Mouse (Mus musculus) heart, postnatal 0 days (tissue): ENCODE data around the gene Olfr918. TPM values are rescaled to one million over a fixed set of nuclear protein-coding genes. Genes with fewer than 3 reads are reported as not detected.

Experiments used
- ATAC-seq: fragments of 200-750 bp; cut with Nextera tagmentation; 2 replicates; pipeline ENCODE4 v1.8.0; 2017; ENCODE audit warnings: low read depth, moderate number of reproducible peaks, moderate library complexity; ENCODE audit not compliant: insufficient read depth
- DNase-seq: peaks from one replicate; pipeline ENCODE4 v3.0.0-alpha.2; 2016; ENCODE audit warnings: low spot score
- H3K27ac ChIP-seq: fragments of 300-500 bp; sonication (generic); 2 replicates; pipeline ENCODE4 v1.5.1; 2014; ENCODE audit warnings: low read depth, mild to moderate bottlenecking
- H3K27me3 ChIP-seq: fragments of 300-500 bp; sonication (generic); 2 replicates; pipeline ENCODE4 v1.6.1; 2014; ENCODE audit warnings: low read length, mixed read lengths; ENCODE audit not compliant: control insufficient read depth, insufficient read depth
- H3K36me3 ChIP-seq: fragments of 300-500 bp; sonication (generic); replicated peaks from 2 replicates; pipeline ENCODE4 v1.6.1; 2014; ENCODE audit warnings: low read length, mixed read lengths; ENCODE audit not compliant: control insufficient read depth, insufficient read depth
- H3K4me1 ChIP-seq: fragments of 300-500 bp; sonication (generic); 2 replicates; pipeline ENCODE4 v1.6.1; 2014; ENCODE audit warnings: antibody characterized with exemption; ENCODE audit not compliant: control insufficient read depth, insufficient read depth
- H3K4me2 ChIP-seq: fragments of 300-500 bp; sonication (generic); 2 replicates; pipeline ENCODE4 v1.6.1; 2014; ENCODE audit warnings: low read depth, mild to moderate bottlenecking, low read length, moderate library complexity
- H3K4me3 ChIP-seq: fragments of 300-500 bp; sonication (generic); 2 replicates; pipeline ENCODE4 v1.5.1; 2014; ENCODE audit warnings: low read depth, low read length
- H3K9ac ChIP-seq: fragments of 300-500 bp; sonication (generic); replicated peaks from 2 replicates; pipeline ENCODE4 v1.6.1; 2014; ENCODE audit warnings: low read depth, low read length, mixed read lengths
- H3K9me3 ChIP-seq: fragments of 300-500 bp; sonication (generic); replicated peaks from 2 replicates; pipeline ENCODE4 v1.6.1; 2016; ENCODE audit warnings: low read length; ENCODE audit not compliant: control insufficient read depth
- CTCF ChIP-seq: IDR thresholded peaks from 2 replicates; pipeline ENCODE4 v1.5.1; 2016; ENCODE audit warnings: antibody characterized with exemption, control low read depth, low read depth
- EP300 ChIP-seq: IDR thresholded peaks from 2 replicates; pipeline ENCODE4 v1.6.1; 2016; ENCODE audit warnings: antibody characterized with exemption, low read depth
- WGBS: fragments of 180-500 bp; shearing (Covaris S2); extraction: QIAGEN DNeasy Blood & Tissue Kit; methylation state at CpG from one replicate; pipeline ENCODE4 v1.1.7; 2014; 5-methylcytosine and 5-hydroxymethylcytosine counted together
- polyA plus RNA-seq: library from polyadenylated mRNA; unstranded; fragments of >200 nt; fragmentation: Nextera tagmentation; extraction: Ambion mirVana; gene quantifications from 2 replicates; pipeline ENCODE4 v1.2.1, GENCODE M21; 2015
- total RNA-seq: library from RNA; depleted of rRNA; stranded (reverse); fragments of >200 nt; gene quantifications from 2 replicates; pipeline ENCODE4 v1.2.3, GENCODE M21; 2014; ENCODE audit warnings: low replicate concordance; rRNA removed

Gene Olfr918
- total RNA-seq (not detected in 2 replicates), polyA plus RNA-seq (not detected in 2 replicates)

DNA sequence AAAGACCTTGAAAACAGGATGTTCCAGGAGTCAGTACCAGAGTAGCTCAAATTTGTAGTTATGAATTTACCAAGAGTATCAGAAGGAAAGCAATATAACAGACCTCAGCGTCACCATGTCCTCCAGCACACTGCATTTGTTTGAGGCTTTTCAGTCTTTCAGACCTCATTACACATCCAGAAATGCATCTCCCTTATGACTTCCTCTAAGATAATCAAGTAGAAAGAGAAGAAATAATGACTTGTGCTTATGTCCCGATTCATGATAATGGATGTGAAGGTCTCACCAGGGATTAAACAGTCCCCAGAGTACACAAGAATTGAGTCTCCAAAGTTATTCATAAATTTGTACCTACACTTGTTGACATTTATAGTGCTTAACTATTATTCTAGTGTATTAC is at the start of gene Olfr918:
Olfr918 (minus strand) TSS at position 101 of the 400 bp plus-strand sequence.
- TF ChIP-seq EP300, result no peak
- no peak for TF ChIP-seq CTCF
- H3K4me3 ChIP-seq, result no peak within 1 kb of the TSS
- H3K36me3 ChIP-seq, result no peaks in the 10 kb centered on the region
- no peak within 1 kb of the TSS for H3K9ac ChIP-seq
- no peak within 1 kb of the TSS for H3K27ac ChIP-seq
- 63% methylated on average over 2 of the region's 2 CpGs for WGBS
- ATAC-seq (no peak), DNase-seq (no peak)
- no peaks in the 10 kb centered on the region for H3K9me3 ChIP-seq
- H3K27me3 ChIP-seq, result no peaks in the 10 kb centered on the region
- no peak within 1 kb of the TSS for H3K4me2 ChIP-seq
- H3K4me1 ChIP-seq, result no peaks in the 10 kb centered on the region

DNA sequence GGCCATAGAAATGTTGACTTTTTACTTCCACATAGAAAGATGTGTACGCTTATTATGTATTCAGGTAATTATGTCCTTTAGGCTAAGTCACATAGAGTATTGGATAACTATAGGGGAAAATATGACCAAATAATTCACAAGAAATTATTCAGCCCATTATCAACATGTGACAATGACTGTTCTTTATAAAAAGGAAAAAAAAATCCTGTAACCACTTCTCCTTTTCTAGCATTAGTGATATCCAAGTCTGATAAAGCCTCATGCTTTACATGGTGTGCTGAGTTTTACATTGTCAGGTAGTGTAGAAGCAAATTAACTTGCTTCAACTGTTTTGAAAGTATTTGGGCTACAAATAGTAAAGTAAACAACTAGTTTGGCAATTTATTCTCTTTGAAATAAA is 49.6 kb upstream of the Olfr918 start:
- H3K4me2 ChIP-seq, result no peak overlapping the region
- H3K4me3 ChIP-seq, result no peak overlapping the region
- no peak overlapping the region for H3K9ac ChIP-seq
- H3K4me1 ChIP-seq, result peaks cover 8% of the 10 kb centered on the region; the same call in 1 of the 2 replicates
- WGBS, result 96% methylated on average over 1 of the region's 1 CpGs
- no peak overlapping the region for H3K27ac ChIP-seq
- no peaks in the 10 kb centered on the region for H3K27me3 ChIP-seq
- no peaks in the 10 kb centered on the region for H3K9me3 ChIP-seq
- no peak for ATAC-seq
- no peak for DNase-seq
- H3K36me3 ChIP-seq, result peaks cover 53% of the 10 kb centered on the region
- TF ChIP-seq EP300, result no peak
- TF ChIP-seq CTCF, result no peak

DNA sequence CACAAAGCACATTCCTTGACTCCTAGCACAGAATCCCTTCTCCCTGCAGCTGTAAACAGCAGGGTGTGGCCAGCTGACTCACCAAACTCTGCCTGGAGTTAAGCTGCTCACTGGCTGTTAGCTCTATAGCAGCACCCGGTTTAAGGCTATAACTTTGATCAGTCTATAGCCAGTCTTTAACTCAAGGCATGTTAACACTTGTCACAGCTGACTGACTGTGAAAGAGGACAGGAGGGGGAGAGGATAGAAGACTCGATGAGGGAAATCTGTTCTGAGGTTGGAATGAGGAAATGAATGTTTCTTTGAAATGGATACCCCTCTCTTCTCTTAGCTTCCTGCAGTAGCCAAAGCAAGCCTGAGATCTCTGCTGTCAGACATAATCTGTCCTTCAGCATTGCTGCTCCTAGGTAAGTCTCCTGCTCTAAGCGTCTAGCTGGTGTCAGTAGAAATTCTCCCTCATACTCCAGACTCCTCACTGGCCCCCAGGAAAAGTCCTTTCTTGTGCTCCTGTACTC is 44.6 kb upstream of the Olfr918 start:
- peak overlapping the region; percentile 69 for H3K4me2 ChIP-seq
- no peaks in the 10 kb centered on the region for H3K27me3 ChIP-seq
- WGBS, result 2% methylated on average over 3 of the region's 3 CpGs
- ATAC-seq, result peak; percentile 70
- H3K36me3 ChIP-seq, result peaks cover 17% of the 10 kb centered on the region
- H3K9me3 ChIP-seq, result no peaks in the 10 kb centered on the region
- H3K27ac ChIP-seq, result peak overlapping the region; percentile 90
- H3K4me3 ChIP-seq, result peak overlapping the region; percentile 89
- H3K9ac ChIP-seq, result peak overlapping the region; percentile 78
- peak; percentile 33 for DNase-seq
- peaks cover 9% of the 10 kb centered on the region; the same call in 1 of the 2 replicates for H3K4me1 ChIP-seq
- TF ChIP-seq CTCF (no peak), EP300 (no peak)

DNA sequence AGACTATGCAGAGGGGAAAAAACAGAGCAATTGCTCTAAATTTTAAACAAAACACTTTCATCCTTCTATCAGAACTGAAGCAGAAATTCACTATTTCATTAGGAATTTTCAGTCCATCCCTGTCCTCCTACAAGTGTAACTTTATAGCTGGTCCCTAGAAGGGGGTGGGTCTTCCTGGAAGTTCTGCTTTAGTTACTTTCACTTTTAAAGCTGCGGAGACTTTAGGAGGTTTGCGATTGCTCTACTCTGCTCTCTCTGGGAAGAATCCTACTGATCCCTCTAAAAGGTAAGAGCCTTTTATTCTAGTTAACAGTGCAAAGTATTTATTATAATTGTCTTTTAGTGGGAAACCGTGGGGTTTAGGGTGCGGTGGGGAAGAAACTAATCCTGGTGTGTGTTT is 43.7 kb upstream of the Olfr918 start, which contains the start of gene Vwa5a:
Vwa5a (plus strand) TSS at position 167 of the 400 bp plus-strand sequence.
- peak; percentile 89 for DNase-seq

DNA sequence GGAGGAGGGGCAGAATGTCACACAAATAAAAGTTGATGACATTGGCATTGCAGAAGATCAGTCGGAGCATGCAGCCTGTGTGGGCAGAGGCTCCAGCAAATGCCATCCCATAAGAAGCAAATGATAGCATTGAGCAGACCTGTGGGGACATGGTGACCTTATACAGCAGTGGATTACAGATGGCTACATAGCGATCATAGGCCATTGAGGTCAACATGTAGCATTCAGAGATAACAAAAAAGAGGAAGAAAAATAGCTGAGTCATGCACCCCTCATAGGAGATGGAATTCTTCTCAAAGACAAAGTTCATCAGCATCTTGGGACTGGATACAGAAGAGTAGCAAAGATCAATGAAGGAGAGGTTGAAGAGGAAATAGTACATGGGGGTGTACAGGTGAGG is 1.5 kb downstream of the Olfr918 start:
- H3K9me3 ChIP-seq, result no peaks in the 10 kb centered on the region
- no peak overlapping the region for H3K27ac ChIP-seq
- DNase-seq (no peak), ATAC-seq (no peak)
- H3K4me2 ChIP-seq, result no peak overlapping the region
- 62% methylated on average over 2 of the region's 2 CpGs for WGBS
- TF ChIP-seq EP300, result no peak
- TF ChIP-seq CTCF, result no peak
- H3K4me1 ChIP-seq, result no peaks in the 10 kb centered on the region
- H3K9ac ChIP-seq, result no peak overlapping the region
- H3K4me3 ChIP-seq, result no peak overlapping the region
- H3K36me3 ChIP-seq, result no peaks in the 10 kb centered on the region
- no peaks in the 10 kb centered on the region for H3K27me3 ChIP-seq

More for the DNA sequence above, 43.7 kb upstream of the Olfr918 start, which contains the start of gene Vwa5a:
- H3K36me3 ChIP-seq, result peaks cover 9% of the 10 kb centered on the region
- H3K4me1 ChIP-seq, result peaks cover 9% of the 10 kb centered on the region; the same call in 1 of the 2 replicates
- no peaks in the 10 kb centered on the region for H3K9me3 ChIP-seq
- WGBS, result 2% methylated on average over 4 of the region's 4 CpGs
- peak within 1 kb of the TSS; percentile 69 for H3K4me2 ChIP-seq
- peak within 1 kb of the TSS; percentile 90 for H3K27ac ChIP-seq
- no peak for TF ChIP-seq CTCF
- no peak for TF ChIP-seq EP300
- peak within 1 kb of the TSS; percentile 89 for H3K4me3 ChIP-seq
- peak within 1 kb of the TSS; percentile 78 for H3K9ac ChIP-seq
- no peaks in the 10 kb centered on the region for H3K27me3 ChIP-seq
- peak; percentile 85; the same call in 1 of the 2 replicates for ATAC-seq

DNA sequence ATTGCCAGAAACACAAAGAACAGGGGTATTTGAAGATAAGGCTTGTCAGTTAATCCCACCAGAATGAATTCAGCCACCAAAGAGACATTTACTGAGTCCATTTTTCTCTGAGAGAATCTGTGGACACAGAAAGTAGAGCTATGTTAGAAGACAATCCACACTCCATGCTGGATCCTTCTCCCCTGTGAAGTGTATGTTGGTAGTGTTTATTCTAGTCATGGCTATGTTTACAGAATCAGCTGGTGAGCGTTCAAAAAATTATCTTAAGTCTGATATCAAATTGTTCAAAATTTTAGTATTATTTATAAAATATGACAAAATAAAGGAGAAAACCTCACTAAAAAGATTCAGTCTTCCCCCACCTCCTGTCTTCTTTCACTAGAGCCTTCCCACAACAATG is 8.7 kb downstream of the Olfr918 start, which contains the start of gene Olfr917:
Olfr917 (minus strand) TSS at position 101 of the 400 bp plus-strand sequence.
- no peak within 1 kb of the TSS for H3K27ac ChIP-seq
- no peak within 1 kb of the TSS for H3K4me3 ChIP-seq
- no peaks in the 10 kb centered on the region for H3K36me3 ChIP-seq
- no peaks in the 10 kb centered on the region for H3K4me1 ChIP-seq
- H3K9ac ChIP-seq, result no peak within 1 kb of the TSS
- no peak for ATAC-seq
- TF ChIP-seq EP300, result no peak
- no peak for TF ChIP-seq CTCF
- DNase-seq, result no peak
- no peak within 1 kb of the TSS for H3K4me2 ChIP-seq
- no peaks in the 10 kb centered on the region for H3K9me3 ChIP-seq
- WGBS, result 72% methylated on average over 1 of the region's 1 CpGs
- no peaks in the 10 kb centered on the region for H3K27me3 ChIP-seq
